Mouse (Mus musculus): ENCODE data around the gene Dalrd3. TPM values are rescaled to one million over a fixed set of nuclear protein-coding genes. Genes with fewer than 3 reads are reported as not detected.

The Dalrd3 gene
- polyA plus RNA-seq (2015; fragmentation: Nextera tagmentation; extraction: Ambion mirVana) = 44.9 and 50.5 TPM in 2 replicates

- no peaks in the 10 kb centered on the region for H3K27me3 ChIP-seq (ENCODE audit: control insufficient read depth, insufficient read depth, low read length)
- peak within 1 kb of the TSS; percentile 45; the same call in 1 of the 2 replicates for H3K27ac ChIP-seq (replicated peaks)
- peaks cover 19% of the 10 kb centered on the region for H3K36me3 ChIP-seq (ENCODE audit: control insufficient read depth, insufficient read depth, low read length)
- H3K9me3 ChIP-seq (ENCODE audit: control insufficient read depth, low read length) = no peaks in the 10 kb centered on the region
- ATAC-seq (ENCODE audit: low FRiP score, low TSS enrichment) (peak; percentile 59), DNase-seq (ENCODE audit: low spot score) (peak; percentile 95)
- peak within 1 kb of the TSS; percentile 68 for H3K4me3 ChIP-seq (ENCODE audit: low read depth, low read length)
- peak within 1 kb of the TSS; percentile 64 for H3K9ac ChIP-seq (ENCODE audit: low read length)
- WGBS = 5% methylated on average over 42 of the region's 42 CpGs
- peak within 1 kb of the TSS; percentile 100 for H3K4me2 ChIP-seq (replicated peaks; ENCODE audit: low read depth)
- TF ChIP-seq CTCF (IDR thresholded peaks at IDR 0.05; ENCODE audit: low read depth) (no peak), EP300 (optimal IDR thresholded peaks at IDR 0.05) (no peak)
- peaks cover 5% of the 10 kb centered on the region for H3K4me1 ChIP-seq (replicated peaks; ENCODE audit: control insufficient read depth, insufficient read depth)
Measured at GRCm38 (mm10) chr9:108569381-108570206, at the start of gene Dalrd3. Dalrd3 (plus strand) TSS chr9:108569886.

GRCm38 (mm10) chr9:108521604-108522003 is 48.1 kb upstream of the Dalrd3 start:
- 67% methylated on average over 2 of the region's 2 CpGs for WGBS

GRCm38 (mm10) chr9:108523341-108523740 is 46.3 kb upstream of the Dalrd3 start:
- H3K27ac ChIP-seq (replicated peaks) = no peak overlapping the region
- no peak overlapping the region for H3K9ac ChIP-seq (ENCODE audit: low read length)
- DNase-seq (ENCODE audit: low spot score) (no peak), ATAC-seq (ENCODE audit: low FRiP score, low TSS enrichment) (no peak)
- H3K27me3 ChIP-seq (ENCODE audit: control insufficient read depth, insufficient read depth, low read length) = no peaks in the 10 kb centered on the region
- H3K9me3 ChIP-seq (ENCODE audit: control insufficient read depth, low read length) = no peaks in the 10 kb centered on the region
- no peak overlapping the region for H3K4me3 ChIP-seq (ENCODE audit: low read depth, low read length)
- peaks cover 2% of the 10 kb centered on the region; the same call in 1 of the 2 replicates for H3K36me3 ChIP-seq (ENCODE audit: control insufficient read depth, insufficient read depth, low read length)
- H3K4me1 ChIP-seq (replicated peaks; ENCODE audit: control insufficient read depth, insufficient read depth) = no peaks in the 10 kb centered on the region
- WGBS = 91% methylated on average over 4 of the region's 4 CpGs
- H3K4me2 ChIP-seq (replicated peaks; ENCODE audit: low read depth) = no peak overlapping the region
- TF ChIP-seq EP300 (optimal IDR thresholded peaks at IDR 0.05) (no peak), CTCF (IDR thresholded peaks at IDR 0.05; ENCODE audit: low read depth) (no peak)

More at GRCm38 (mm10) chr9:108521604-108522003, 48.1 kb upstream of the Dalrd3 start:
- no peaks in the 10 kb centered on the region for H3K4me1 ChIP-seq (replicated peaks; ENCODE audit: control insufficient read depth, insufficient read depth)
- no peaks in the 10 kb centered on the region for H3K9me3 ChIP-seq (ENCODE audit: control insufficient read depth, low read length)
- peaks cover 2% of the 10 kb centered on the region; the same call in 1 of the 2 replicates for H3K36me3 ChIP-seq (ENCODE audit: control insufficient read depth, insufficient read depth, low read length)
- H3K4me3 ChIP-seq (ENCODE audit: low read depth, low read length) = no peak overlapping the region
- no peak overlapping the region for H3K27ac ChIP-seq (replicated peaks)
- DNase-seq (ENCODE audit: low spot score) (no peak), ATAC-seq (ENCODE audit: low FRiP score, low TSS enrichment) (no peak)
- TF ChIP-seq EP300 (optimal IDR thresholded peaks at IDR 0.05) (no peak), CTCF (IDR thresholded peaks at IDR 0.05; ENCODE audit: low read depth) (no peak)
- H3K4me2 ChIP-seq (replicated peaks; ENCODE audit: low read depth) = no peak overlapping the region
- H3K27me3 ChIP-seq (ENCODE audit: control insufficient read depth, insufficient read depth, low read length) = no peaks in the 10 kb centered on the region
- no peak overlapping the region for H3K9ac ChIP-seq (ENCODE audit: low read length)

GRCm38 (mm10) chr9:108525400-108525799 is 44.3 kb upstream of the Dalrd3 start:
- H3K9me3 ChIP-seq (ENCODE audit: control insufficient read depth, low read length) = no peaks in the 10 kb centered on the region
- peaks cover 8% of the 10 kb centered on the region; the same call in 1 of the 2 replicates for H3K36me3 ChIP-seq (ENCODE audit: control insufficient read depth, insufficient read depth, low read length)
- H3K4me3 ChIP-seq (ENCODE audit: low read depth, low read length) = no peak overlapping the region
- no peak for ATAC-seq (ENCODE audit: low FRiP score, low TSS enrichment)
- H3K4me1 ChIP-seq (replicated peaks; ENCODE audit: control insufficient read depth, insufficient read depth) = no peaks in the 10 kb centered on the region
- TF ChIP-seq EP300 (optimal IDR thresholded peaks at IDR 0.05) (no peak), CTCF (IDR thresholded peaks at IDR 0.05; ENCODE audit: low read depth) (no peak)
- H3K27me3 ChIP-seq (ENCODE audit: control insufficient read depth, insufficient read depth, low read length) = no peaks in the 10 kb centered on the region
- no peak overlapping the region for H3K9ac ChIP-seq (ENCODE audit: low read length)
- H3K4me2 ChIP-seq (replicated peaks; ENCODE audit: low read depth) = no peak overlapping the region
- 73% methylated on average over 3 of the region's 3 CpGs for WGBS
- H3K27ac ChIP-seq (replicated peaks) = no peak overlapping the region
- DNase-seq (ENCODE audit: low spot score) = no peak

- Histone ChIP-seq H3K4me2 (replicated peaks; ENCODE audit: low read depth) (no peak overlapping the region), H3K27ac (replicated peaks) (no peak overlapping the region), H3K9ac (ENCODE audit: low read length) (no peak overlapping the region), H3K4me3 (ENCODE audit: low read depth, low read length) (no peak overlapping the region), H3K27me3 (ENCODE audit: control insufficient read depth, insufficient read depth, low read length) (no peaks in the 10 kb centered on the region), H3K36me3 (ENCODE audit: control insufficient read depth, insufficient read depth, low read length) (peaks cover 25% of the 10 kb centered on the region), H3K4me1 (replicated peaks; ENCODE audit: control insufficient read depth, insufficient read depth) (no peaks in the 10 kb centered on the region), H3K9me3 (ENCODE audit: control insufficient read depth, low read length) (no peaks in the 10 kb centered on the region)
- ATAC-seq (ENCODE audit: low FRiP score, low TSS enrichment) (no peak), DNase-seq (ENCODE audit: low spot score) (no peak)
- 83% methylated on average over 1 of the region's 1 CpGs for WGBS
- no peak for TF ChIP-seq EP300 (optimal IDR thresholded peaks at IDR 0.05)
Measured at GRCm38 (mm10) chr9:108530954-108531353, 38.7 kb upstream of the Dalrd3 start.

GRCm38 (mm10) chr9:108531496-108531895 is 38.2 kb upstream of the Dalrd3 start:
- TF ChIP-seq CTCF (IDR thresholded peaks at IDR 0.05; ENCODE audit: low read depth) (no peak), EP300 (optimal IDR thresholded peaks at IDR 0.05) (no peak)
- Histone ChIP-seq H3K9ac (ENCODE audit: low read length) (no peak overlapping the region), H3K27ac (replicated peaks) (no peak overlapping the region), H3K36me3 (ENCODE audit: control insufficient read depth, insufficient read depth, low read length) (peaks cover 30% of the 10 kb centered on the region), H3K4me2 (replicated peaks; ENCODE audit: low read depth) (no peak overlapping the region), H3K27me3 (ENCODE audit: control insufficient read depth, insufficient read depth, low read length) (no peaks in the 10 kb centered on the region), H3K4me3 (ENCODE audit: low read depth, low read length) (no peak overlapping the region), H3K9me3 (ENCODE audit: control insufficient read depth, low read length) (no peaks in the 10 kb centered on the region), H3K4me1 (replicated peaks; ENCODE audit: control insufficient read depth, insufficient read depth) (no peaks in the 10 kb centered on the region)
- DNase-seq (ENCODE audit: low spot score) (no peak), ATAC-seq (ENCODE audit: low FRiP score, low TSS enrichment) (no peak)
- WGBS = 91% methylated on average over 1 of the region's 1 CpGs
